Mouse (Mus musculus): ENCODE data around the gene Tfb2m.
A peak's percentile ranks its signal among the peaks of the same experiment; 100 is the strongest.

The Tfb2m gene

GRCm38 (mm10) chr1:179499257-179499656 is 46.8 kb downstream of the Tfb2m start:
- no peak for DNase-seq (ENCODE audit: low read depth)

GRCm38 (mm10) chr1:179492908-179493307 is 53.2 kb downstream of the Tfb2m start:
- peak; percentile 35 for DNase-seq (ENCODE audit: low read depth)

DNA sequence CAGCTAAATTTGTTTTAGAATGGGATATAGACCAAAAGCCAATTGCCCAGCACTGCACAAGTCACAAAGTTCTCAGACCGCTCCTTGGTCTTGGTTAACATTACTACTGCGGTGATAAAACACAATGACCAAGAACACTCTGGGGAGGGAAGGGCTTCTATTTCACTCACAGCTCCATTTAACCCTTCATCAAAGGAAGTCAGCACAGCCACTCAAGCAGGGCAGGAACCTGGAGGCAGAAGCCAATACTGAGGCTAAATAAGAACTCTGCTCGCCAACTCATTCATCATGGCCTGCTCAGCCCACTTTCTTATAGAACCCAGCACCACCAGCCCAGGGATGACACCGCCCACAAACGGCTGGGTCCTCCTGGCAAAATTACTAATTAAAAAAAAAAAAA is 57.5 kb downstream of the Tfb2m start:
- DNase-seq (ENCODE audit: low read depth) = no peak

- DNase-seq (ENCODE audit: low read depth) = no peak
Measured at GRCm38 (mm10) chr1:179487990-179488389, 58.1 kb downstream of the Tfb2m start.

DNA sequence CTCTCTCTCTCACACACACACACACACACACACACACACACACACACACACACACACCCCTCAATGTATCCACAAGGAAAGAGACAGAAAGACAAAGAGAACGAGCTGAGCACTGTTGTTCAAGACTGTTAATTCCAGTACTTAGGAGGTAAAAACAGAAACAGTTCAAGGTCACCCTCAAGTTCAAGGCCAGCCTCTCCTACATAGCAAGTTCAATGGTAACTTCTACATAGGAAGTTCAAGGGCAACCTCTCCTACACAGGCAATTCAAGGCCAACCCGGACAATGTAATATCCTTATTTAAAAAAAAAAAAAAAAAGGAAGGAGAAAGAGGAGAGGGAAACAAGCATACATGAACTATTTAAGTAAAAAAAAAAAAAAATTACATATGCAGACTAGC is 58.8 kb downstream of the Tfb2m start:
- DNase-seq (ENCODE audit: low read depth) = no peak

DNA sequence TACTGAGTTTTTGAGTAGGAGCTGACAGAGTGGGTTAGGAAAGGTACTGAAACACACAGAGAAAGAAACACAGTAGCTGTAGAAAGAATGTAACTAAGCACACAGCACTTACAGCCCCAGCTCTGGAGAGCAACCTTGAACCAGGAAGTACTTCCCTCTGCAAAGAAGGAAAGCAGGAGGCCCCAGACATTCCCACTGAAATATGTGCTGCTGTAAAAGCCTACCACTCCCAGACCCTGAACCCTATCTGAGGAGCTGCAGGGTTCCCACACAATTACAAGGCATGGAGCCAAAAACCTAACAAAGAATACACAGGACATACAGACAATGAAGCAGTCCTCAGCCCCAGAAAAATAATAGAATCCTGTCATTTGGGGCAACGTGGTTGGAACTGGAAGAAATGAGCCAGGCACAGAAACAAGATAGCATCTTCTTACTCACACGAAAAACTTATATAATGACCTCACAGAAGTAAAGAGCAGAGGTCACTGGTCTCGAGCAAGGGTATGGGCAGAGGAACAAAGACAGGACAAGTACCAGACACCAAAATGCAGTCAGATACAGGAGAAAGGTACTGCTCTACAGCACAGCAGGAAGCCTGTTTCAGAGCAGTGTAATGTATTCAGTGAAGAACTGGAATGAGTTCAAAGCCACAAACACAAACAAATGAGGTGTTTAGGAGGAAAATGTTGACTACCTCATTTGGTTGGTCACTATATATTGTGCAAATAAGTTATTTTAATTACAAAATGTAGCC is 60.1 kb downstream of the Tfb2m start:
- peak; percentile 41 for DNase-seq (ENCODE audit: low read depth)

DNA sequence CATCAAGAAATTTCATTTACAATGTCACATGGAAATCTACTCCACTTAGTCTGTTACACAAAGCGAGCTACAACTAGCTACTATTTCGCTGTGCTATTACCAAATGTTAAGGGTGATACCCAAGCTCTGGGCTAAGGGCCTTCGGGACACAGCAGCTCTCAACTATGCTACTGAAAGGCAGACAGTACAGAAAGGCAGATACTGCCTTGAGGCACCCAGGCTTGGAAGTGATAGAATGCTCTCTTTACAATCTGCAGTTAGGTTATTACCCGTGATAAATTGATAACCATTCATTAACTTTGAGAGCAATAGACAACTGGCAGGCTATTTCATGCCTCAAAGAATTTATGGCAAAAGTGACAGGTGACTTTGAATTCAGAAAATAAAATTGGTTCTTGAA is 65.2 kb downstream of the Tfb2m start:
- DNase-seq (ENCODE audit: low read depth) = no peak

Measured in 416B (cell line).